Mouse (Mus musculus) B cell, adult 2 months (primary cell): Measurements from ENCODE around the gene Nanos1.

Source experiments
- DNase-seq, 2 experiments: peaks; one replicate each; pipeline ENCODE4 v3.0.0; 2022

Gene Nanos1

DNA sequence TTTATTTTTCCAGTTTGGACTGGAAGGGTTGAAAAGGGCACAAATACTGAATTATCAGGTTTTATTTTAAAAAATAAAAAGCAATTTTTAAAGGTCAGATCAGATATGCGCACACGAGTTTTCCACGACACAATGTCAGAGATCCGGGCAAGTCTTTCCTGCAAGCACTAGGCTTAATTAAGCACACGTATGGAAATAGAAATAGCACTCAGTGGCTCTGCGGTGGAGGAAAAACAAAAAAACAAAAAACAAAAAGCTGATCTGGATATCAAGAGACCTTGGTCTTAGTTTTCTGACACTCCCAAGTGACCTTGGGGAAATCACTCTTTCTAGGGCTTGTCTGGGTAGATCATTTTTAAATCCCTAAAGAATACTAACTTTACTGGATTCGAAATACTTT, 33.7 kb downstream of the Nanos1 start:
- DNase-seq, result no peak

DNA sequence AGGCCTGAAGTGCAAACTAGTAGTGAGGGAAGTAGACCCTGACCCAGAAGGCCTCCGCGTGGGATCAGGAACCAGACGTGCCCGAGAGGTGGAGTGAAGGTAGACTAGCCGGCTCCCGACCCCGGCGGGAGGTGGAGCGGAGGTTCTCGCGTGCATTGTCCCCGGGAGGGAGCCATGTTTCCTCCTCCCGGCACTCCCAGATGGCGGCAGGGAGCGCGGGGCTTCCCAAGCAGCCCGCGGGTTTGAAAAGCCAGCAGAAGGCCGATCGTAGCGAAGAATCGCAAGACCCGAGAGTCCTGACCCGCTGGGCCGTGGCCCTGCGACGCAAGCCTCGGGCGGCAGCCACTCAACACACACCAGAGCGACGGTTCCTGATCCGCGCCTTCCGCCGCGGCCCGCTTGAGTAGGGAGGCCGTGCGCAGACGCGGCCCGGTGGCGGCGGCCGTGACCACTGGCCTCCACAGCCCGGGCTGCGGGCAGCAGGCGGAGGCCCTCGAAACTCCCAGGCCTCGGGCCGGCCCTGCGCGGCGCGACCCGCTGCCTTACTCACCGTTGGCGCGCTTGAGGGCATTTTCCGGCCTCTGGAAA, 34.2 kb downstream of the Nanos1 start:
- DNase-seq, result peak in 1 of 2 experiments; percentile 67

DNA sequence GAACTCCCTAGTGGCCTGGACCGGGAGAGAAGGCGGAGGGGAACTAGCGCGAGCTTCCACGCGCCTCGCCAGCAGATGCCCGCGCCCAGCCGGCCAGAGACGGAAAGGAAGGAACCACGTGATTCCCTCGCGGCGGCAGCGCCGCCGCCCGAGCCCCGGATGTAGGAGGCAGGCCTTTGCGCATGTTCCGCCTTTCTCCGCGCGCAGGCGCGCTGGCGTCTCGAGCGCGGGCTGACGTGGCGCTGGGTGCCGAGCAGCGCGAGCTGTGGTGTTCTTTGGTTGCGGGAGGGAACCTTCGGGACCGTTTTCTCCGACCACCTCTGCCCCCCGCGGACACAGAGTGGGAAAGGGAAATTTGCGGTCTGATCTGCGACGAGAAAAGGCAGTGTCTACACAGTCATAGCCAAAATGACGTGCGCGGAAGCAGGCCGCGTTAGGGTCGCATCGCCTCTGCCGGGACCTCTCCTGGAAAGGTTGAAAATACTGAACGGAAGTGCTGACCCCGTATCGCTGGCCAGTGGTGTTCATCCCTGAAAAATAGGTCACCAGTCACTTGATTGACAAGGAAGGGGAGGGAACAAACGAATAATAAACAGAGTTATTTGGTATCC, 34.9 kb downstream of the Nanos1 start, which contains the start of gene Eif3a:
Gene Eif3a, minus strand, starts transcription at position 108 of the 611 bp plus-strand sequence.
- peak; percentile 95 to 96 for DNase-seq

DNA sequence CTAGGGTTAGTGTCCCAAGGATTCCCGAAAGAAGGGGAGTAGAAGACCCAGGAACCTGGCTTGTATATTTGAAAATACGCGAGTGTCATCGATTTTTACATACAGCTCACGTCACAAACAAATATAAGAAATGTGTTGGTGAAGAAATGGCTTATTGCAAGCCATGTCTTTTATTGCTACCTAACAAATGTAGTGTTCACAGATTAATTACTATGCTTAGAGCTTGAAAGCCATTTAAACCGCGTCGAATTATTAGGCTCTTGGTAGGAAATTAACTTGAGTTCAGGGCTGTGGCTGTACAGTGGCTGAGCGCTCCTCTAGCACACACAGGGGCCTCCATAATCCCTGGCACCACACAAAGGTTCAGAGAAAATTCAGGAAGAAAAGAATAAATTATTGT, 35.4 kb downstream of the Nanos1 start:
- peak in 1 of 2 experiments; percentile 5 for DNase-seq

DNA sequence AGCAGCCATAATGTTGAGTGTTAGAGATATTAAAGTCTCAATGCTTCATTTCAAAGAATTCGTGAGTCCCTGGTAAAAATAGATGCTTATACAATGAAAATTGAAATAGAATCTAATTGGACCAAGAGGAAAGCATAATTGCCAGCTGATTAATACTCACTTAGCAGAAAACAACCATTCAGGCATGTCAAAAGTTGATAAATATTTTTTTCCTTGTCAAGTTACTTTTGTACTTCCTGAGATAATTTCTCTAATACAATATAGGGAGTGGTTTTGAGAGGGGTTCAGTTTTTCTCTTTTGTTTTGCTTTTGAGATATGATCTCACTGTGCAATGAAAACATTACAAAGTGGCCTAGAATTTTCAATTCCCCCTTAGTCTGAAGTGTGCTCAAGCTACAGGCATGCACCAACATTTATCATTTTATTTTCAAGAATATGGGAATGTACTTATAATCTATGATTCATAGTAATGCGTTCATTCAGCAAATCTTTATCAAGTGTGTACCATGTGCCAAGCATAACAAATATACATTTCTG, 37.5 kb downstream of the Nanos1 start:
- DNase-seq, result no peak

DNA sequence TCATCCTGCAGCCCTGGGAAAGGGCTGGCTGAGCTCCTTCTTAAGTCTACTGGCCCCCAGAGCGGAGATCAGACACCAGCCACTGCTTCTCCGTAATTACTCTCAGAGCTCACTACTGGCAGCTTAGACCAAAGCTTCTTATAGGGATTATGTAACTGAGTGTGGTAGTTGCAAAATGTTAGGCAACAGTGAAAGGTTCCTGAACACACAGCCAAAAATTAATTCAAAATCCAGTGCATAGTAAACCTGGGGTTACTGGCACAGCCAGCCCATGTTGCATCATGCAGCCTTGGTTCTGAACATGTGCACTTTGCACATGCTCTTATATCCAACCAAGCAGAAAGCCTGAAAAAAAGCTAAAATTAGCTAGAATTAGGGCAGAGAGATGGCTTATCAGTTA, 39.5 kb downstream of the Nanos1 start:
- DNase-seq, result no peak

DNA sequence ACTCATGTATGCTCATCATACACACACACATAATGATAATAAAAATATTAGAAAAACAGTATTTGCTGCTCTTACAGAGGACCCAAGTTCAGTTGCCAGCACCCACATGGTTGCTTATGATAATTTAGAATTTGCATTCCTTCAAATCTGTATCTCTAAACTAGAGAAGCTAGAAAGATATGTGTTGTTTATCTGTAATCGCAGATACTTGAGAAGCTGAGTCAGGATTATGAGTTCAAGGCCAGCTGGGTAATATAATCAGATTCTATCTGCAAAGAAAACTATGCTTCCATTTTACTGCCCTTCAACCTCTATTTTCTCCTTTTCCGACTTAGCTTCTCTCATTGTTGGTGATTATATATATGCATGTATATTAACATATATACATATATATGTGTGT, 41.6 kb downstream of the Nanos1 start:
- no peak for DNase-seq

DNA sequence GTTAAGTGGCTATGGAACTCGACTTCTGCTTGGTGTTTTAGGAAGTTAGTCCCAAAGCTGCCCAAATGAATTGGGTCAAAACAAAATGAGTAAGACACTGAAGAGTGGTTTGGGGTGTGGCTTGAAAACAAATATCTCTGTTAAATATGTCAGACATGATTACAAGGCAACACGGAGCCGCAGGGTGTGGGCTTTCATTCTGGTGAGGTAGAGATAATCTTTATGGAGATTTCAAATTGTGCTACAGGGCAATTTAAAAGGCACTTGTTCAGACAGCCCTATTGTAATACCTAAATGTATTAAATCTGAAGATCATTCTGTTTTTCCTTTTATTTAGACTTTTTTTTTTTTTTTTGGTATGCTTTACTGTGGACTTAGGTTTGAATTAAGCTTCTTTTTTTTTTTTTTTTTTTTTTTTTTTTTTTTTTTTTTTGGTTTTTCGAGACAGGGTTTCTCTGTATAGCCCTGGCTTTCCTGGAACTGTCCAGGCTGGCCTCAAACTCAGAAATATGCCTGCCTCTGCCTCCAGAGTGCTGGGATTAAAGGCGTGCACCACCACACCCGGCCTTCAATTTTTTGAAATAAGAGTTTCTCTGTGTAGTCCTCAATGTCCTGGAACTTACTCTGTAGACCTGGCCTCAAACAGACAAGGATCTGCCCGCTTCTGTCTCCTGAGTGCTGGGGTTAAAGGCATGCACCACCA, 44.2 kb downstream of the Nanos1 start:
- DNase-seq, result no peak

DNA sequence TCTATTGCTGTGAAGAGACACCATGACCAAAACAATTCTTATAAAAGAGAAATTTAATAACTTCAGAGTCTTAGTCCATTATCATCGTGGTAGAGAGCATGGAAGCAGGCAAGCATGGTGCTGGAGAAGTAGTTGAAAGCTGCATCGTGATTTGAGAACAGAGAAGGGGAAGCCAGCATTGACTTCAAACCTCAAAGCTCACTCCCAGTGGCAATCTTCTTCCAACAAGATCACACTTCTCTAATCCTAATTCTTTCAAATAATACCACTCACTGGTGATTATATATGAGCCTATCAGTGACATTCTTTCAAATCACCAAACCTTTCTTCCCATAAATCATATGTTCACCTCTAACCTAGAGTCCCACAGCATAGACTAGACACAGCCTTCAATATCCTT, 49.1 kb downstream of the Nanos1 start:
- DNase-seq, result no peak
